Mouse (Mus musculus): ENCODE data around the gene Itga7. TPM values are rescaled to one million over a fixed set of nuclear protein-coding genes. Genes with fewer than 3 reads are reported as not detected.

Itga7 gene
- polyA plus RNA-seq, 1 experiment: 16.9 TPM

DNA sequence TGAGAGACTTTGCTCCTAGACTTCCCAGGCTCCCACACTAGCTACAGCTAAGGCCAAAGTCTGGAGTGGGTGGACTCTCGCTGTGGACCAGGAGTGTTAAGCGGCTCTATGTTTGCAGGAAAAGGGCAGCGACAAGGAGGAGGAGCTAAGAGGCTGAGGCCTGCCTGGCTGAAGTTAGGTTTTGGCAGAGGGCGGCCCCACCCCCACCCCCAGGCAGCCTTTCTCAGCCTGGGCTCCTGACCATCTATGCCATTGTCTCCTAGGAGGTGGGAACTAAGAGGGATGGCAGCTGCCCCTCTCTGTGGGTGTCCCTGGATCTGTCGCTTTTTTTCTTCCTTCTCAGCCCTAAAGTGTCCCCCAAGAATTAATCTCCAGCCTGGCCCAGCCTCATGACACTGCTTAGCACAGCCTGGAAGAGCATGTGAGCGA, 14.4 kb upstream of the Itga7 start:
- TF ChIP-seq CTCF (IDR thresholded peaks at IDR 0.05; ENCODE audit: borderline replicate concordance, insufficient read depth, low read length) (no peak), POLR2A (IDR thresholded peaks at IDR 0.05; ENCODE audit: low read depth, low read length) (peak; percentile 66; the same call in 1 of the 2 replicates)
- Histone ChIP-seq H3K4me3 (ENCODE audit: insufficient read depth, low read length) (no peak overlapping the region), H3K27ac (ENCODE audit: insufficient read depth, low read length) (peak overlapping the region; percentile 83), H3K4me1 (ENCODE audit: control insufficient read depth, insufficient read depth, low read length) (peaks cover 34% of the 10 kb centered on the region)

DNA sequence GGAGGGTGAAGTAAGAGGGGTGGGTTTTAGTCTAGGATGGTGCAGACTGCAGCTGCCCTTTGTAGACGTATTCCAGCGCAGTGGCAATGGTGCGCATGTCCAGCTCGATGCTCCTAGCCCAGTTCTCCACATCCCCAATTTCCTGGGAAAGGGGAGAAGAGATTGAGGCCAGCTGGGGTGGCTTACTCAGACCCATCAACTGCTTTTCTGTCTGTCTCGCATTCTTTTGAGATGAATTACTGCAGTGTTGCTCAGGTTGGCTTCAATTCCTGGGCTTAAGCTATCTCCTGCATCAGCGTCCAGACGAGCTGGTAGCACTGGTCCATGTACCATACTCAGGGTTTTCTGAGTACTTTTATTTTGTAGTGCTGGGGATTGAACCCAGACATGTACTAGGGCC, 13.7 kb upstream of the Itga7 start:
- TF ChIP-seq CTCF (IDR thresholded peaks at IDR 0.05; ENCODE audit: borderline replicate concordance, insufficient read depth, low read length): no peak
- peak; percentile 33; the same call in 1 of the 2 replicates for TF ChIP-seq POLR2A (IDR thresholded peaks at IDR 0.05; ENCODE audit: low read depth, low read length)
- Histone ChIP-seq H3K27ac (ENCODE audit: insufficient read depth, low read length) (peak overlapping the region; percentile 83), H3K4me3 (ENCODE audit: insufficient read depth, low read length) (no peak overlapping the region), H3K4me1 (ENCODE audit: control insufficient read depth, insufficient read depth, low read length) (peaks cover 32% of the 10 kb centered on the region)

DNA sequence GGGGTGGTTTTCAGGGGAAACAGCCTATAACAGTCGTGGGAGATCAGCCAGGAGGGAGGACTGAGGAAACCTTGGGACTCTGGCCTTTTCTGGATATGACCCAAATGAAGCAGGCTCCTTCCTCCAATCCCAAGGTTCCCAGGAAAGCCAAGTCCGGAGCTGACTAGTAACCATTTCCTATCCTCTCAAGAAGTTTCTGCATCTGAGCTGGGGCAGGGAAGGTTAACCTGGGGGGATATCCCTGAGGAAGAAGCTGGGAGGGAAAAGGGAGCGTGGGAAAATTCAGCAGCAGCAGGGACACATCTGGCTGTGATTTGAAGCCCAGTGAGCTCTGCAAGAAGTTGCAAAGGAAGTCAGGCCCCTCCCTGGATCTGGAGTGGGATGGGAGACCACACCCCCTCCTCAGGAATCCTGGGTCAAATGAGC, 12.9 kb upstream of the Itga7 start:
- Histone ChIP-seq H3K4me1 (ENCODE audit: control insufficient read depth, insufficient read depth, low read length) (peaks cover 32% of the 10 kb centered on the region), H3K27ac (ENCODE audit: insufficient read depth, low read length) (peak overlapping the region; percentile 83), H3K4me3 (ENCODE audit: insufficient read depth, low read length) (no peak overlapping the region)
- TF ChIP-seq POLR2A (IDR thresholded peaks at IDR 0.05; ENCODE audit: low read depth, low read length): no peak

DNA sequence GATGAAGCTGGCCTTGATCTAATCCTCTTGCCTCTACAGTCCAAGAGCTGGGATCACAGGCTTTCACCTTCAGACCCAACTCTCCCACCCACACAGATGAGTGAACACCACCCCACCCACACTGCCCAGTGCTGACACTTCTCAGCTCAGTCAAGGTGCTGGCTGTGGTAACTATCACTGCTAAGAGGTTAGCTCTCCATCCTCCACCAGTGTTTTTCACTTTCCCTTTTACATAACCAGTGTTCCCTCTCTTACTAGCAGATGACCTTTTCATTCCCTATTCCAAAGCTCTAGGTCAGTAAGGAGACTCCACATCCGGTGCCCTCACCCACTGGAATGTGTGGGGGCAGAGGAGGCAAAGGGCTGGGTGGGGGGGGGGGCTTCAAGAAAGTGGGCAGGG, 12.4 kb upstream of the Itga7 start:
- peak overlapping the region; percentile 83 for H3K27ac ChIP-seq (ENCODE audit: insufficient read depth, low read length)
- TF ChIP-seq POLR2A (IDR thresholded peaks at IDR 0.05; ENCODE audit: low read depth, low read length): 0 out of 2 replicates have a peak, but pooled peaks have one; percentile 36
- no peak for TF ChIP-seq CTCF (IDR thresholded peaks at IDR 0.05; ENCODE audit: borderline replicate concordance, insufficient read depth, low read length)
- no peak overlapping the region for H3K4me3 ChIP-seq (ENCODE audit: insufficient read depth, low read length)

DNA sequence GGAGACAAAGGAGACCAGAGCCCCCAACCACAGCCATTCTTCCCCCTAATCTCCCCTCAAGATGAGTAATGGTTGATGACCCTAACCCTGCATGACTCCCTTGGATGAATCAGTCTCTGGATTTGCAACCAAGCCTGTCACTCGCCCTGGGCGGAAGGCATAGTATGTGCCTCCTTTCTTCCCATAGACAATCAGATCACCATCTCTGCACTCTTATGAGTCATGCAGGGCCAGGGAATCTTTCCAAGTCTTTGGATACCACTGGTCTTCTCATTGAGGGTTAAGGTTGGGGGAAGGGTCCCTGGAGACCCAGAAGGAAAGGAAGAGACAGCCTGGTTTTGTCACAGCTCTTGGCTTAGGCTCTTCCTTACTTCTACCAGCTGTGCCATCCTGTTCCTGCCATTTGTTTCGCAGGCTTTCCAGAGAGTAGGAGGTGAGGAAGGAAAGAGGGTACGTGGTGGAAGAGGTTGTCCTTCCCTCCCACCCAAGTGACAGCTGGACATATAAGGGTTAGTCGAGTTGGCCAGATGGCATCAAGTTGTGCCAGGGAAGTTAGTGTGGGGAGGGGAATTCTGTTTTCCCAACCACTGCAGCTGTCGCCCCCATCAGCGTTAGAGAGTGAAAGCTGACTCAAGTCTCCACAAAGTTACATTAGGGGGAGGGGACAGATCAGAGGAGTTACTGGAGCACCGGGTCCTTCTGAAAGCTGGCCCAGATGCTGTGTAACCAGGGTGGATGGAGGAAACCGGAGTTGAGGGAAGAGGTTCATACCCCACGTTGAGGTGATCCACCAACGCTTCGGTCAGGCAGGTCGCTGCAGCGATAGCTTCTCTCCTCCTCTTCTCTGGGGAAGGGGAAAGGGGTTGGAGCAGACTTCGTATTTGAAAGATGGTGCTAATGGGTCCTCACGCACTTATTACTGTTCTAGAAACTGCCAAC, 11.5 kb upstream of the Itga7 start:
- Histone ChIP-seq H3K27ac (ENCODE audit: insufficient read depth, low read length) (peak overlapping the region; percentile 83), H3K4me3 (ENCODE audit: insufficient read depth, low read length) (0 out of 2 replicates have a peak overlapping the region, but pooled peaks have one; percentile 11), H3K4me1 (ENCODE audit: control insufficient read depth, insufficient read depth, low read length) (peaks cover 28% of the 10 kb centered on the region)
- no peak; the same call in none of the 2 replicates for TF ChIP-seq POLR2A (IDR thresholded peaks at IDR 0.05; ENCODE audit: low read depth, low read length)

More for the DNA sequence above, 12.4 kb upstream of the Itga7 start:
- H3K4me1 ChIP-seq (ENCODE audit: control insufficient read depth, insufficient read depth, low read length): peaks cover 32% of the 10 kb centered on the region

DNA sequence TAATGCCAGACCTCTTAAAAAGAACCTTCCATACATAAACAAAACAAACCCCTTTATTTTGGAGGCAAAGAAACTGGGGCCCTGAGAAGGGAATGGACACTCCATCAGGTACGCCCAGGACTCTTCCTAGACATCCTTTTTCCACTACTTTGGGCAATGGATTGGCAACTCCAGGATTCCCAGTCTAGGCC, 10.9 kb upstream of the Itga7 start, which contains the start of gene Rdh5:
Gene Rdh5 (minus strand): TSS at position 67 of the 191 bp plus-strand sequence.
- peaks cover 28% of the 10 kb centered on the region for H3K4me1 ChIP-seq (ENCODE audit: control insufficient read depth, insufficient read depth, low read length)
- TF ChIP-seq CTCF (IDR thresholded peaks at IDR 0.05; ENCODE audit: borderline replicate concordance, insufficient read depth, low read length) (no peak), POLR2A (IDR thresholded peaks at IDR 0.05; ENCODE audit: low read depth, low read length) (0 out of 2 replicates have a peak, but pooled peaks have one; percentile 40)
- H3K4me3 ChIP-seq (ENCODE audit: insufficient read depth, low read length): peak within 1 kb of the TSS; percentile 50
- peak within 1 kb of the TSS; percentile 96 for H3K27ac ChIP-seq (ENCODE audit: insufficient read depth, low read length)

DNA sequence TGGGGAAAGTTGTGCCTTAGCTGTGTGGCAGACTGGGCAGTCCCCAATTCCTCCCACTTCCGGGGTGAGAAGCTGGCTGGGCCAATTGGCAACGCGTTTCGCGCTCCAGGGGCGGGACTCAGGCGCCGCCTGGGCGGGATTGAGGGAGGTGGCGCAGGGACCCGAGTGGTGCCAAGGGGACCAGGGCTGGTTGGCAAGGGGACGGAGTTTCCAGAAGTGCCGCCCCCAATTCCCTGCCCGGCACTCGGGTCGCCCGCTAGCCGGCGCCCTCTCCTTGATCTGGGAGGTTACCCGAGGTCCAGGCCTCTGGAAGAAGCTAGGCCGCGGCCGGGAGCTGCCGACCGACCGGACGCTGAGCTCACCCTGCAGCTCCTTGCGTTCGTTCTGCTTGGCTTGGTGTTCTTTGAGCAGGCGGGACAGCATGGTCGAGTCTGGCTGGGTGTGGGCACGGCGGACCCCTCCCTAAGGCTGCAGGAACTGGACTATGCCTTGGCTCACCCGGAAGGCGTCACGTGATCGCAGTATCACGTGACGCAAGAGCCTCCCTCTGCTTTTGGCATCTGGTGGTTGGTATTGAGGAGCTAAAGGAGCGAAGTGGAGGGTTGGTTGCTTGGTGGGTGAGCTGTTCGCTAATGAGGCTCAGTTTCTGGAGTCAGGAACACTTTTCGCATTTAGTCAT, 10.5 kb upstream of the Itga7 start:
- TF ChIP-seq POLR2A (IDR thresholded peaks at IDR 0.05; ENCODE audit: low read depth, low read length): peak; percentile 85
- no peak for TF ChIP-seq CTCF (IDR thresholded peaks at IDR 0.05; ENCODE audit: borderline replicate concordance, insufficient read depth, low read length)
- Histone ChIP-seq H3K4me3 (ENCODE audit: insufficient read depth, low read length) (peak overlapping the region; percentile 50), H3K4me1 (ENCODE audit: control insufficient read depth, insufficient read depth, low read length) (peaks cover 29% of the 10 kb centered on the region)

DNA sequence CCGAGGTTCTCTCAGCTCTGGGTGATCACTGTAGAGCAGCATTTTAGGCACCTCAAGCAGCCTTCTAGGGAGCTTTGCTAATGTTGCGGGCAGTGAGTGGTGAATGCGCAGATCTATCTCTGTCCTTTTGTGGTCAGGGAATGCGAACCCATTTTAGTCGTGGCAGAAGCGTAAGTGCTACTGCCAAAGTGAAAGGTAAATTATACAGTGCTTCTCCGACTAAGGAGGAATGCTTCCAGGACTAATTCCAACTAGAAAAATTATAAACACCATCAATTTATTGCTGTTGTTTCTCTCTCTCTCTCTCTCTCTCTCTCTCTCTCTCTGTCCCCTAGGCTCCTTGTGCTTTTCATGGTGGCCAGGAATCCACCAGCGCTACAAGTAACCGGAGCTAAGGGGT, 9.7 kb upstream of the Itga7 start, which contains the start of gene Bloc1s1:
Gene Bloc1s1 (minus strand): TSS at position 101 of the 400 bp plus-strand sequence.
- peaks cover 31% of the 10 kb centered on the region for H3K4me1 ChIP-seq (ENCODE audit: control insufficient read depth, insufficient read depth, low read length)
- H3K4me3 ChIP-seq (ENCODE audit: insufficient read depth, low read length): peak within 1 kb of the TSS; percentile 50
- H3K27ac ChIP-seq (ENCODE audit: insufficient read depth, low read length): peak within 1 kb of the TSS; percentile 96
- no peak for TF ChIP-seq CTCF (IDR thresholded peaks at IDR 0.05; ENCODE audit: borderline replicate concordance, insufficient read depth, low read length)
- no peak for TF ChIP-seq POLR2A (IDR thresholded peaks at IDR 0.05; ENCODE audit: low read depth, low read length)

More for the DNA sequence above, 10.5 kb upstream of the Itga7 start:
- peak overlapping the region; percentile 96 for H3K27ac ChIP-seq (ENCODE audit: insufficient read depth, low read length)

DNA sequence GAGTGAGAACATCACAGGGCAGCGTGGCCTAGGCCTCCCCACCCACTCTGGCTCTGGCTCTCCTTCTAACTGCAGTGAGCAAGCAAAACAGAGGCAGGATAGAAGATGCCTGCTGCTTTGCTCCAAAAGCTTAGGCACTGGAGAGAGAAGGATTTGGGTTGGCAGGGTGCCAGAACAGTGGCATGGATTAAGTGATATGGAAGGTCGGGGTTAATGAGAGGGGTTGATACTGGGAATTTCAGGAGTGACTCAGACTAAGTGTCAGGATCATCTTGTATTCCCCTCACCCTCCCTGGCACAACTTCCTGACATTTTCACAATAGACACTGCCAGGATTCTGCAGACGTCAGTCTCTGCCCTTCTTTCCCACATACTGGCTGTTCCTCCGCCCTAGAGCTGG, 5.3 kb upstream of the Itga7 start:
- H3K27ac ChIP-seq (ENCODE audit: insufficient read depth, low read length): no peak overlapping the region
- H3K4me1 ChIP-seq (ENCODE audit: control insufficient read depth, insufficient read depth, low read length): peaks cover 17% of the 10 kb centered on the region; the same call in 1 of the 2 replicates
- TF ChIP-seq CTCF (IDR thresholded peaks at IDR 0.05; ENCODE audit: borderline replicate concordance, insufficient read depth, low read length) (no peak), POLR2A (IDR thresholded peaks at IDR 0.05; ENCODE audit: low read depth, low read length) (no peak)
- no peak overlapping the region for H3K4me3 ChIP-seq (ENCODE audit: insufficient read depth, low read length)
